Mouse (Mus musculus) left cerebral cortex, postnatal 25 days (tissue): Measurements from ENCODE around the gene Vmn1r77. TPM values are rescaled to one million over a fixed set of nuclear protein-coding genes. Genes with fewer than 3 reads are reported as not detected.
"Not testable (repeated sequence)": the region's sequence is repeated elsewhere in the genome, so short reads cannot be mapped to it uniquely, and the experiment has no call there.

ENCODE experiments used
- DNase-seq, 2 experiments: peaks; one replicate each; pipeline ENCODE4 v3.0.0; 2022; ENCODE audit warnings: low spot score in 2 of 2, mixed read lengths in 1 of 2
- intact Hi-C: fragments of 180-260 bp; cut with DNase I; formaldehyde crosslinking; loops from one replicate; pipeline ENCODE4 v1.15.1; 2025
- total RNA-seq, 2 experiments: library from RNA; stranded (reverse); gene quantifications; 2 replicates each; pipeline ENCODE4 v1.2.3; 2021

Gene Vmn1r77
- not detected for total RNA-seq

GRCm38 (mm10) chr7:12036452-12036851 is at the start of gene Vmn1r77:
Gene Vmn1r77 (plus strand): TSS chr7:12036752.
- intact Hi-C loops, DNase-seq: not testable (repeated sequence)

GRCm38 (mm10) chr7:12011491-12011890 is 25.1 kb upstream of the Vmn1r77 start:
- intact Hi-C loops, result not testable (repeated sequence)

GRCm38 (mm10) chr7:12012392-12012791 is 24.2 kb upstream of the Vmn1r77 start:
- DNase-seq, intact Hi-C loops: not testable (repeated sequence)

More at GRCm38 (mm10) chr7:12011491-12011890, 25.1 kb upstream of the Vmn1r77 start:
- DNase-seq, result not testable (repeated sequence)

GRCm38 (mm10) chr7:12013106-12013505 is 23.4 kb upstream of the Vmn1r77 start:
- DNase-seq, result no peak
- intact Hi-C loops, result no loop called here

GRCm38 (mm10) chr7:12017829-12018228 is 18.7 kb upstream of the Vmn1r77 start:
- intact Hi-C loops, DNase-seq: not testable (repeated sequence)

- DNase-seq, result no peak
- intact Hi-C loops, result no loop called here
These were observed 4.1 kb downstream of the Vmn1r77 start for GRCm38 (mm10) chr7:12040664-12041063.

Other genes with a start within 250 kb of the Vmn1r77 start
- not detected for gene Vmn1r74, start 202.8 kb upstream of the Vmn1r77 start, total RNA-seq
- not detected for gene Vmn1r75, start 162.1 kb upstream of the Vmn1r77 start, total RNA-seq
- gene Vmn1r76, start 98.5 kb upstream of the Vmn1r77 start, total RNA-seq, result not detected
- not detected for gene Vmn1r78, start 113.5 kb downstream of the Vmn1r77 start, total RNA-seq
- gene Vmn1r79, start 134.5 kb downstream of the Vmn1r77 start, total RNA-seq, result not detected
- not detected for gene Vmn1r80, start 152.5 kb downstream of the Vmn1r77 start, total RNA-seq
- not detected for gene Vmn1r81, start 231.5 kb downstream of the Vmn1r77 start, total RNA-seq